Mouse (Mus musculus) MEL (cell line): Measurements from ENCODE around the gene Poc1a.

ENCODE experiments used
- E2F4 ChIP-seq: IDR thresholded peaks from 2 replicates; pipeline ENCODE4 v1.6.1; 2011; ENCODE audit warnings: low read depth, low read length, improper control_type of control experiment, borderline replicate concordance
- EP300 ChIP-seq, 2 experiments: IDR thresholded peaks; 2 replicates each; pipeline ENCODE4 v1.6.1; 2011; ENCODE audit warnings: improper control_type of control experiment in 2 of 2, low read length in 2 of 2, low read depth in 1 of 2, mild to moderate bottlenecking in 1 of 2
- KAT2A ChIP-seq: conservative IDR thresholded peaks from 2 replicates; pipeline ENCODE4 v1.6.1; 2012; ENCODE audit warnings: low read depth, low read length, improper control_type of control experiment, inconsistent platforms
- POLR2A ChIP-seq, 2 experiments: IDR thresholded peaks; 2 replicates each; pipeline ENCODE4 v1.6.1; 2011 to 2012; ENCODE audit warnings: low read length in 2 of 2, mild to moderate bottlenecking in 2 of 2, control low read depth in 1 of 2, improper control_type of control experiment in 1 of 2, low read depth in 1 of 2, moderate library complexity in 1 of 2; ENCODE audit not compliant: control insufficient read depth in 1 of 2, insufficient read depth in 1 of 2, poor library complexity in 1 of 2
- USF1 ChIP-seq: IDR thresholded peaks from 2 replicates; pipeline ENCODE4 v1.6.1; 2014; ENCODE audit warnings: low read depth, mild to moderate bottlenecking, inconsistent platforms, low read length, improper control_type of control experiment, moderate library complexity

GRCm38 (mm10) chr9:106265358-106266075 lies 15.3 kb upstream of the Poc1a start:
- TF ChIP-seq USF1 = no peak
- no peak for TF ChIP-seq E2F4
- TF ChIP-seq POLR2A (IDR thresholded peaks at IDR 0.05; ENCODE audit: control insufficient read depth in 1 of 2, insufficient read depth in 1 of 2, low read depth in 1 of 2, low read length in 2 of 2, poor library complexity in 1 of 2) = no peak
- no peak for TF ChIP-seq EP300 (IDR thresholded peaks at IDR 0.05; ENCODE audit: low read depth in 1 of 2, low read length in 2 of 2)
- TF ChIP-seq KAT2A = no peak
